Mouse (Mus musculus) subcutaneous adipose tissue, adult 2 months (tissue): ENCODE results near the gene 1700049E17Rik2. TPM values are rescaled to one million over a fixed set of nuclear protein-coding genes. Genes with fewer than 3 reads are reported as not detected.

ENCODE experiments used
- polyA plus RNA-seq: library from polyadenylated mRNA; depleted of rRNA; stranded (reverse); fragments of >200 nt; gene quantifications from 2 replicates; pipeline ENCODE4 v1.2.3, GENCODE M21; 2012; ENCODE audit warnings: low replicate concordance; rRNA removed

Gene 1700049E17Rik2
- polyA plus RNA-seq = not detected in 2 replicates

GRCm38 (mm10) chr14:41572911-41573310 lies at the start of gene 1700049E17Rik2:
TSS of gene 1700049E17Rik2 (plus strand) at chr14:41573211.

GRCm38 (mm10) chr14:41555483-41555882 lies 17.5 kb upstream of the 1700049E17Rik2 start, which contains the start of gene Gm7970:
TSS of gene Gm7970 (minus strand) at chr14:41555583.

GRCm38 (mm10) chr14:41624512-41624911 lies 51.5 kb downstream of the 1700049E17Rik2 start, which contains the start of gene Gm3072:
TSS of gene Gm3072 (minus strand) at chr14:41624612.

Other genes with a start within 250 kb of the 1700049E17Rik2 start
- gene Gm5798, start 224.6 kb upstream of the 1700049E17Rik2 start, polyA plus RNA-seq = not detected in 2 replicates
- not detected in 2 replicates for gene Gm7945, start 186.8 kb upstream of the 1700049E17Rik2 start, polyA plus RNA-seq
- gene Gm6482, start 164.9 kb upstream of the 1700049E17Rik2 start, polyA plus RNA-seq = not detected in 2 replicates
- gene Gm7954, start 119.7 kb upstream of the 1700049E17Rik2 start, polyA plus RNA-seq = not detected in 2 replicates
- gene Gm3486, start 83.7 kb upstream of the 1700049E17Rik2 start, polyA plus RNA-seq = not detected in 2 replicates
- not detected in 2 replicates for gene Gm7970, start 17.6 kb upstream of the 1700049E17Rik2 start, polyA plus RNA-seq
- not detected in 2 replicates for gene Gm3072, start 51.4 kb downstream of the 1700049E17Rik2 start, polyA plus RNA-seq
- not detected in 2 replicates for gene Gm3676, start 73.3 kb downstream of the 1700049E17Rik2 start, polyA plus RNA-seq
- gene Gm8068, start 128.7 kb downstream of the 1700049E17Rik2 start, polyA plus RNA-seq = not detected in 2 replicates
- not detected in 2 replicates for gene Gm7929, start 177.4 kb downstream of the 1700049E17Rik2 start, polyA plus RNA-seq
- not detected in 2 replicates for gene Gm47189, start 199.2 kb downstream of the 1700049E17Rik2 start, polyA plus RNA-seq